Mouse (Mus musculus) spleen, postnatal 10 days (tissue): ENCODE results near the gene Dusp13.

ENCODE experiments used
- DNase-seq, 2 experiments: peaks; one replicate each; pipeline ENCODE4 v3.0.0; 2021 to 2022; ENCODE audit warnings: low spot score in 2 of 2

The Dusp13 gene

GRCm38 (mm10) chr14:21703255-21703654, 47.7 kb downstream of the Dusp13 start:
- DNase-seq, result no peak

GRCm38 (mm10) chr14:21702691-21703090, 48.3 kb downstream of the Dusp13 start:
- DNase-seq, result no peak

- DNase-seq, result no peak
These were observed 54.7 kb downstream of the Dusp13 start for GRCm38 (mm10) chr14:21696186-21696830.

DNA sequence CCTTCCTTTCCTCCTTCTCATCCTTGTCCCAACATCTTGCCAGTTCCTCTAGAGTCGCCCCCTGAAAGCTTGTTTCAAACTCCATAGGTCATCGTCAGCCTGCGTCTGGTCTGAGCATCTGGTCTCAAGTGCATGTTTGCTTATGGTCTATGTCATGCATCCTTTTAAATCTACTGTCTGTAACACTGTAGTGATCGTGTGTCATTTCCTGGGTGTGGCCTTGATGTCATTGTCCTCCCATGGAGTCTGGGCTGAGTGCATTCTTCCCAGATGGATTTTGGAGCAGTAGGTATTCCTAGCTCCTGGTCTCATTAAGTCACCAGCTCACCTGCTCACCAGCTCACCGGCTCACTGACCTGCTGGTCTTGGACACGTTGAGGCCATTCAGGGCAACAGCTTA, 56.0 kb downstream of the Dusp13 start:
- DNase-seq, result no peak

GRCm38 (mm10) chr14:21691070-21691469, 59.9 kb downstream of the Dusp13 start:
- DNase-seq, result no peak

DNA sequence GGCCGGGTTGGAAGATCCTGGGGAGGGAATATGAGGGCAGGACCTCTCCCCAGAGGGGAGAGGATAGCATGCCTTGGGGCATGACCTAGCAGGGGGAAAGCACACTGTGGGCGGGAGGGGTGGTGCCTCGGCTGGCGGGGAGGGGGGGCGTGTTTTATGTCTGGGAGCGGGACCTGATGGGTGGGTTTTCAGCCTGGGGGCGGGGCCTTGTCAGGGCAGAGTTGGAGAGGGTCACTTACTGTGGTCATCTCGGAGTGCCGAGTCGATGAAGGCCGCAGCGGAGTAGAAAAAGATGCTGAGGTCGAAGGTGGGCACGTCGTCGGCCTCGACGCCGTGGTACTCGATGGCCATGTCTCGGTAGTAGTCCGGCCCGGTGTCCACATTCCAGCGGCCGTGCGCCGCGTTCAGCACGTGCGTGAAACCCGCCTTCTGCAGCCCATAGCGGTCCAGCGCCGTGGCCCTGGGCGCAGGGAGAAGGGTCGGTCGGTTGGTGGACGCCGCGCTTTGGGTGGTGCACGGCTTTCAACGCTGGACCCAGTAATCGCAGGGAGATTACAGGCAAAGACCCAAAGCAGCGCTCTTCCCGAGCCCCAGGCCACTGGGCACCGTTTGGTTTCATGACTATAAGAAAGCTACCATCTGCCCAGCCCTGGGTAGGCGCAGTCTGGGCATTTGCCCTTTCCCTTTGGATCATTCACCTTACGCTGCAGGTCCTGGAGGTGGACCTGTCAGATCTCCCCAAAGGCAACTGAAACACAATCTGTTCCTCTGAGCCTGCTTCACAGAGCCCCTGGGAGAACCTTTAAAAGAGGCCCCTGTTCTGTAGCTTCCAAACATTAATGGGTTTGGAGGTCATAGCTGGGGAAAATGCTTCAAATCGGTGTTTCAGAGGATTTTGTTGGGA, 64.4 kb downstream of the Dusp13 start:
- no peak for DNase-seq

DNA sequence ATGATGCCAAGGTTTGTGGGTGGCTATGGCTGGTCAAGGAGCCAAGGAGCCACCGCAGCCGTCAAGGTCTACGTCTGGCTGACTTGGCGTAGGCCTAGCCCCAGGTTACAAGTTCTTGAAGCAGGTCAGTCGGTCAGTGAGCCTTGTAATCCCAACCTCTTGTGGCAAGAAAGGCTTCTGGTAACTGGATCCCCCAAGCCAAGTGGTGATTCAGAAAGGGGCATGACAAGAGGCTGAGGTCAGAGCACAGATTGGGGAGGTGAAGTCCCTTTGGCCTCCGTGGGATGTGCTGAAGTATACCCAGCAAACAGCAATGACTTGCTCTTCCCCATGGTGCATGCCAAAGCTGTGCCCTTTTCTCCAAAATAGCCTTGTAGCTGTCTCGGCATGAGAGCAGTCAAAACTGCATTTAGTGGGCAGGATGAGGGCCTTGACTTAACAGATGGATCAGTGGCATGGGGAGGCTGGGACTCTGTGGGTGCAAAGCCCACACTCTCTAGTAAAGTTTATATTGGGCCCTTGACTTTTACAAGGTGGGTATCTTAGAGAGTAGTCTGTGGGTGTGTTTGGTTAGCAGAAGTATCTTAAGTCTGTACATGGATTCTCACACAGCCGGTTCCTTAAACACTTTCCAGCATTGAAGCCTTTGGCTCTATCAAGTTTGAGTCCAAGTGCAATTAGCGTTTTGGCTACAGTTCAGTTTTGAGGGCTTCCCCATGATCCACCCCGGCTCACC, 65.4 kb downstream of the Dusp13 start:
- DNase-seq, result no peak

DNA sequence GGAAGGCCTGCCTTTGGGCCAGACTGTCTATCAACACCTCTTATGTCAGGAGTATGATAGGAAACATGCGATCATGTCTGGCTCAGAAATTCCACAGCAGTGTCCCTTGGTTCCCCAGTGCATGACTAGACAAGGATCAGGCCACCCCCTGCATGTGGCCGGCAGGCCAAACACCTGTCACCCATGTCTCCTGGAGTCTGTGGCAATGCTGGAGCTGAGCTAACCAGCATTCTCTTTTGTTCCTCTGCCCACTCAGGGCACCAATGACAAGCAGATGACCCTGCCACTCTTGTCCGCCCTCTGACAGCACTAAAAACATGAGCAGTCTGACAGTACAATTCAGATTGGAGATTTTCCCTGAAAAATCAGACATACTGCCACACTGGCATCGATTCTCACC, 67.1 kb downstream of the Dusp13 start:
- DNase-seq, result no peak
